Mouse (Mus musculus) ovary, postnatal 14 days (tissue): ENCODE measurements around the gene Slc45a1.
A peak's percentile ranks its signal among the peaks of the same experiment; 100 is the strongest.

Source experiments
- DNase-seq: peaks from one replicate; pipeline ENCODE4 v3.0.0; 2022; ENCODE audit warnings: low spot score

Gene Slc45a1

DNA sequence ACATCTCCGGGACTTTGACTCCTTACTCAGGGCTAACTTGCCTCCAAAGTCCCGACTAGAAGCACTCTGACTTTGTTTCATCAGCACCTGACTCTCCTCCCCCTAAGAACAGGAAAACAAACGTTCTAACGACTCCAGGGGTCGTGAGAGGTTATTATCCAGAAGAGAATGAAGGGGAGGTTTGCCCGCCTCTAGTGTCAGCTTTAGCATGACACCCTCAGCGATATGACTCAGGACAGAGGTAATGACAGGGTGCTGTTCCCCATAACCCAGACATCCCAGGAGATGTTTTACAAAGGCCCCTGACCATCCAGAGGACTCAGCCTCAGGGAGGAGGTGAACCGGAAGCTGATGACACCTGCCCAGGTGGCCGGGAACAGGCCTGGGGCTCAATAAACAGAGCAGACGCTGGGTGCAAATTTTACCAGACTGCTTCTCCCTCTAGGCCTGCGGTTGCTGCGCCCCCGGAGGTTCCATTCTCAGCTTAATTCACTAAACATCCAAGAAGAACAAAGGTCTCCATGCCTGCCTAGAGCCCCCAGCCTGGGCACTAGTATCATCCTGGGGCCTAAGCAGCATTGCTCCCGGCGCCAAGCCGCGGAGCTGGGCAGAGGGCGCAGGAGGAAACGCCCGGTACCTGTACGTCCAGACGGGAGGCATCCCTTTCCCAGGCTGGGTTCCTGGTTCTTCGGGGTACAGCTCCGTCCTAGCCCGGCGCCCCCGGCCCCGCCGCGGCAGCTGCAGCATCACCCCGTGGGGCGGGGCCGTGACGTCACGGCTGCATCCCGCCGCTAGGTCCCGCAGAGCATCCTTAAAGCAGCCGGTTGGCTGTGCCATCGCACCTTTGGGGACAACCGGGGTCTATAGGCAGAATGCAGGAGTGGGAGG lies at the start of gene Slc45a1:
Gene Slc45a1, minus strand, starts transcription at position 785 of the 888 bp plus-strand sequence.
- no peak for DNase-seq

DNA sequence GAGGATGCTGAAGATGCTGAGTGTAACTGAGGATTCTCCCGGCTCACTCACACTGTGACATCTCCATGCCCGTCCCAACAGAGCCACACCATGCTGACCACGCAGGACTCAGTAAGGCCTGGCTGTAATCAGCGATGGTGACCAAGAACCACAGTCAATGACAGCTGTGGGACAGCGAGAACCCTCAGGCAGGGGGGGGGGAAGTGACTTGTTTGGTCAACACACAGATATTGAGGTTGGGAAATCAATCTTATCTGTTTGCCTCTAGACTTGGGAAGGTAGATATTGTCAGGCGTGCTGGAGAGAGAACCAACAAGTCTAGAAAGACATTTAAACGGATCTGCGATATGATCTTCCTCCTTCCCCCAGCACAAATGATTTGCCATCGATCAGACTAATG lies 48.9 kb upstream of the Slc45a1 start:
- DNase-seq, result no peak

DNA sequence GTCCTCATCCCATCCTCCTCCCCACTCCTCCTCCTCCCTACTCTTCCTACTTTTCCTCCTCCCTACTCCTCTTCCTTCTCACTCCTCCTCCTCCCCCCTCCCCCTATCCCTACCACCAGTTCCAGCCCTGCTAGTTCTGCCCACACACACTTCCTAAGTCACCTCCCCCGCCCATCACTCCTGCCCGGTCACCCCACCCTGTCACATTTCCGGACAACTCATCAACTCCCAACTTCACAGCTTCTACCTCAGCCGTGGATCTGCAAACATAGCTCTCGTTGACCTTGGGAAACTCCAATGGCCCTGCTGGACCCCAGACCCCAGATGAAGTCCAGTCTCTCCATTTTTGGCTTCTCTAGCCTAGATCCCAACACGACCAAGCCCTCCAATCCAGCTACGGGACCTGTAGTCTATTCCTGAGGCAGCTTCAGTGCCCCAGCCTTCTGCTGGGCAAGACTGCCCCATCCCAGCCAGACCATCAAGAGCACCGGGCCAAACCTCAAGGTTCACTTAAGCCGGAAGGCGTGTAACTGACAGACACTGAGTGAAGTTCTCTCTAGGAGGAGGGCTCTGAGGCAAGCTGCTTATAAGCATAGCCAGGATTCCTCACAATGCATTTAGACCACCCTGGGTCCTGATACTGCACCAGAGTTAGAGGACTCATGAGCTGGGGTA lies 42.6 kb upstream of the Slc45a1 start:
- no peak for DNase-seq

DNA sequence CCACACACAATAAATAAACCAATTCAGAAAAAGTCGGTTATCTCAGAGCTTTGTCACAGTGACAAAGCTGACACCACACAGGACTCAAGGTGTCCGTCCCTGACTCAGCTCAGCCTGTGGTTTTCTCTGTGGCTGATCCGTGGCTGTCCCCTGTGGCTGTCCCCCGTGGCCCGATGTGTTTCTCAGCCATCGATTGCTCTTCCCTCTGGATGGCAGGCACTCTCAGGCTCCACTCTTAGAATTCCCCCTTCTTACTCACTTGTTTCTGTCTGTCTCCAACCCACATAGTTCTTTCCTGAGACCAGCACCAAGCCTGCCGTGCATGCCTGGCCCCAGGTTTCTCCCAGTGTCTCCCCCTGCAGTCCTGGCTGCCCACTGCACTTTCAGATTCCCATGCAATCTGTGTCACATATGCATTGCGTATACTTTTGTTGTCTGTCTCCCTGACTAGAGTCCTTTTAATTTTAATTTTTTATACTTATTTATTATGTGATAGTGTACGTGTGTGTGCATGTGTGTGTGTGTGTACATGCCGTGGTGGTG lies 41.0 kb upstream of the Slc45a1 start:
- DNase-seq, result no peak

DNA sequence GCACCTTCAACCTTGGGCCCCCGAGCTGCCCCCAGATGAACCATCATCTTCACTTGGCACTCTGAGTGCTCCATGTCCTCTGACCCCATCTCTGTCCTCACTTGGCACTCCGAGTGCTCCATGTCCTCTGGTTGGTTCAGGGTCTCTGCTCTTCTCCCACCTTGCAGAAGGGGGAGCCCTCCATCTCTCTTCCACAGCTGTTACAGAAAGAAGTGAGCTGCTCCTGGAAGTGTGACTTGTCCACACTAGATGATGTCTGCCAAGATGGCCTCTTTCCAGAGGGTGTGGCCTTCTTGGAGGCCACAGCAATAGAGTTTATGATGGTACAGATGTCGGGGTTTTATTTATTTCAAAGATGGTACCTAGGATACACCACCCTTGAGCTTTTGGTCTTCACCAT lies 38.8 kb upstream of the Slc45a1 start:
- peak; percentile 24 for DNase-seq

GRCm38 (mm10) chr4:150689553-150689952 lies 37.6 kb upstream of the Slc45a1 start:
- no peak for DNase-seq

- DNase-seq, result no peak
Measured at GRCm38 (mm10) chr4:150687126-150687753, 35.3 kb upstream of the Slc45a1 start.

- no peak for DNase-seq
Measured at GRCm38 (mm10) chr4:150686538-150686937, 34.6 kb upstream of the Slc45a1 start.

DNA sequence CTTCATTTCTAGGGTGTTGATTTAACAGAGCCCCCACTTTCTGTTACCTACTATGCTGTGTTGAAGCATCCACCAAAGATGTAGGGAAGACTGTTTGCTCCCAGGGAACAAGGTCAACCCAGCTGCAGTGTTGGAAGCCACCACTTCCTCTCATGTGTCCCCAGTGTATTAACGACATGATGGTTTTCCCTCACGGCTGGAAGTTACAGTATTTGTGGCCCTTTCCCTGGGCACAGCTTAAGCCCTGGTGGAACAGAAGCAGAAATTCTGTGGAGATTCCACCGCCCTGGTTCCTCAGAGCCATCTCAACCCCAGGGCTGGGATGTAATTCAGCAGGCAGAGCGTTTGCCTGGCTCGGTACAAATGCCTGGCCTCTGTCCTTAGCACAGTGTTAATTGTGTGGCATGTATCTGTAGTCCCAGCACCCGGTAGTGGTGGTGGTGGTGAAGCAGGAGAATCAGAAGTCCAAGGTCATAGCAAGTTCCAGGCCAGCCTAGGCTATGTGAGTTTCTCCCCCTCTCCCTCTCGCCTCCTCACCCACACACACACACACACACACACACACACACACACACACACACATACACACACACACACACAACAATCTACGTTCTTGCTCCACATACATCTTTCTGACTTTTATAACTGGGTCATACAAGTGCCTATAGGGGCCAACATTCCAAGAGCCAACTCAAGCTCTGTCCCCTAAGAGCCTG lies 34.0 kb upstream of the Slc45a1 start:
- DNase-seq, result no peak

GRCm38 (mm10) chr4:150685043-150685777 lies 33.2 kb upstream of the Slc45a1 start:
- DNase-seq, result no peak

DNA sequence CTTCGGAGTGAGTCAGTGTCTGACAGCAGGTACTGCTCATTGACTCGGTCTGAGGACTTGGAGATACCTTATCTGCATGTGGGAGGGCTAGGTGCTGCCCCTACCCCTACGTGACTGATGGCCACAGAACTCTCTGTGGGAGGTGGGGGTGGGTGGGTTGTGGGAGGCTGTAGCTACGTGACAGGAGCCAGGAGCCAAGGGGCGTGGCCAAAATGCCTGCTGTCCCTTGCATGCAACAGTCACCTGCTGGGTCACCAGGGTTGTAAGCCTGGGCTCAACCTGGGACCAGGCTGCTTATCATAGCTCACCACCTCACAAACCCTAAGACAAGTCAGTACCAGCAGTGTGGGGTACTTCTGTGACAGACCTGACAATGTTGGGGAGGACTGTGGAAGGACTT lies 28.4 kb upstream of the Slc45a1 start:
- no peak for DNase-seq

- no peak for DNase-seq
Measured at GRCm38 (mm10) chr4:150678789-150679188, 26.8 kb upstream of the Slc45a1 start.

GRCm38 (mm10) chr4:150677846-150678224 lies 25.9 kb upstream of the Slc45a1 start:
- no peak for DNase-seq

DNA sequence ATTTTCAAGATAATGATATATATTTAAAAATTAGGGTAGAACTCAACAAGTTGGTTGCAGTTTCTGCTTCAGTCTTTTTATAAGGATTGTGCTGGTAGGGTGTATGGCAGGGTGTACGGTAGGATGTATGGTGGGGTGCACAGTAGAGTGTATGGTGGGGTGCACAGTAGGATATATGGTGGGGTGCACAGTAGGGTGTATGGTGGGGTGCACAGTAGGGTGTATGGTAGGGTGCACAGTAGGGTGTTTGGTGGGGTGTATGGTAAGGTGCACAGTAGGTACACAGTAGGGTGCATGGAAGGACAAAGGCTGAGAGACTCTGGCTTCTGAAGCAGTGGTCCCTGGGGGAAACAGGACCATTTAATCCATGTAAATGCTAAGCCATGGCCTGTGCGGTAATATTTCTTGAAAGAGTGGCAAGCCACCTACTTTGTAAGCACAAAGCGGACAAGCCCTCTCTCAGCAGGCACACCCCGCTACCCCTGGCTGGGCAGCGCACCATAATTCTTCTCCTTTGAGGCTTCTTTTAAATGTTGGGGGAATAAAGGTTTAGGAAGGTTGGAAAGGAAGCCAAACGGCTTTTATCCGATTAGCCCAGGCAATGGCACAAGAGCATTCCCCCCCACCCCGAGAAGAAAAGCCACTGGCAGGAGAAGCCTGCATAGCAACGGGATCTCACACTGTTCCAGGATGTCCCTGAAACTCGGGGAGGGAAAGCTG lies 25.3 kb upstream of the Slc45a1 start:
- DNase-seq, result no peak

DNA sequence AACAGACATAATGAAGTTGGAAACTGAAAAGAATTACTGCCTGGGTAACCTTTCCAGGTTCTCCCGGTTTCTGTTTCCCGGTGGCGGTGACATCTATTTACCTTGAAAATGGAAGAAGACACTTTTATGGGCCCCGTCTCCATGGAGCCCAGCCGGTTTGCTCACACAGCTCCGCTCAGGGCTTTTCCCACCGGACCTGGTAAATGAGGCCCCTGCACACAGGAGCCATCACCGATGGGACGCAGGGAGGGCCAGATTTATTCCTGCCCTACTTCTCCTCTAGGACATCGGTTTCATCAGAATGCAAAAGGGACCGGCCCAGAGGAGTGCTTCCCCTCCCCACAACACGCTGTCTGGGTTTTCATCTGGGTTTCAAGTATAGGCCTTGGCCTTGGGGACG lies 24.1 kb upstream of the Slc45a1 start:
- no peak for DNase-seq

DNA sequence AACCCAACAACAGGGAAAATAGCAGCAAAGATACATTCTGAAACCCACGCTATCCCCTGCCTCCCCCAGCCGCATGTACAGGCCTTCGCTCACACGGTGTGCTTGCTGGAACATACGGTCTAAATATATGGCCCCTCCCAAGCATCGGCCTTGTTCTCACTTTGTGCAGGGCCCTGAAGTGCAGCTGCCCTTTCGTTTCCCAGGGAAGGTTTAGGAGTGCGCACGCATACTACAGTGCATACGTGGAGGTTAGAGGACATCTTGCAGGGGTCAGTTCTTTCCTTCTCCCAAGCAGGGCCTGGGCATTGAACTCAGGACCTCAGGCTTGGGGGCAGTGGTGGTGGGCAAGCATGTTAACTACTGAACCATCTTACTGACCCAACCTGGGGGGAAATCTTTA lies 23.3 kb upstream of the Slc45a1 start:
- DNase-seq, result no peak

GRCm38 (mm10) chr4:150665806-150666205 lies 13.8 kb upstream of the Slc45a1 start:
- DNase-seq, result no peak

DNA sequence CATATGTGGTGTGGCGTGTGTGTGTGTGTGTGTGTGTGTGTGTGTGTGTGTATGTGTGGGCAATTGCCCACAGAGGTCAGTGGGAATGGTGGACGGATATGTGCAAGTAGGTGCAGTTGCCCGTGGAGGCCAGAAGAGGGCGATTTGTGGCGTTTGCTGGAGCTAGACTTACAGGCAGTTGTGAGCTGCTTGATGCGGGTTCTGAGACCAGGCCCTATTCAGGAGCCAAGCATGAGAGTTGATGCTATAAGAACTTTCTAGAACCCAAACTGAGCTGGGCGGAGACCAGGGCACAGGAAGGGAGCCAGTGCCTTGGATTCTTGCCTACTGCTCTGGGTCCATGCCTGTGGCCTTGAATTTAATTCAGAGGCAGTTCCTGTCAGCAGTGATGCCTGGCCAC lies 12.8 kb upstream of the Slc45a1 start:
- DNase-seq, result no peak

DNA sequence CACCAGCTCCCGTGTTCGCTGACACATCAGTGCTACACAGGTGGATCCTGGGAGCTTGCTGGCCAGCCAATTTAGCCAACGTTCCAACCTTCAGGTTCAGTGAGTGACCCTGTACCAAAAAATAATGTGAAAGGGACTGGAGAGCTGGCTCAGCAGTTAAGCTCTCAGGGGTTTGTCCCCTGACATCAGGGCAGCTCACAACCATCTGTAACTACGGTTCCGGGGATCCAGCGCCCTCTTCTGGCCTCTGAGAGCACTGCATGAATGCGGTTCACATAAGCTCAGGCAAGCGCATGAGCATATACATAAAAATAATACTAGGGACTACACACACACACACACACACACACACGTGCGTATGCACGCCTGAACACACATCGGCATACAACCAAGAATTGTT lies 11.2 kb upstream of the Slc45a1 start:
- no peak for DNase-seq

GRCm38 (mm10) chr4:150661886-150662285 lies 9.9 kb upstream of the Slc45a1 start:
- no peak for DNase-seq
